Mouse (Mus musculus) neural tube, embryonic 13.5 days (tissue): ENCODE data around the gene Clrn3. TPM values are rescaled to one million over a fixed set of nuclear protein-coding genes. Genes with fewer than 3 reads are reported as not detected.
A peak's percentile ranks its signal among the peaks of the same experiment; 100 is the strongest.

ENCODE experiments used
- ATAC-seq: fragments of 200-750 bp; cut with Nextera tagmentation; 2 replicates; pipeline ENCODE4 v1.8.0; 2017; ENCODE audit warnings: low read depth, mild to moderate bottlenecking, moderate TSS enrichment, moderate library complexity
- H3K27ac ChIP-seq: fragments of 300-500 bp; sonication (generic); replicated peaks from 2 replicates; pipeline ENCODE4 v1.5.1; 2015; ENCODE audit warnings: moderate library complexity, mild to moderate bottlenecking, inconsistent platforms
- H3K27me3 ChIP-seq: fragments of 300-500 bp; sonication (generic); 2 replicates; pipeline ENCODE4 v1.6.1; 2015; ENCODE audit warnings: mild to moderate bottlenecking, inconsistent platforms
- H3K36me3 ChIP-seq: fragments of 300-500 bp; sonication (generic); 2 replicates; pipeline ENCODE4 v1.6.1; 2015; ENCODE audit warnings: mild to moderate bottlenecking, inconsistent platforms
- H3K4me1 ChIP-seq: fragments of 300-500 bp; sonication (generic); replicated peaks from 2 replicates; pipeline ENCODE4 v1.6.1; 2015; ENCODE audit warnings: inconsistent platforms
- H3K4me2 ChIP-seq: fragments of 300-500 bp; sonication (generic); 2 replicates; pipeline ENCODE4 v1.6.1; 2015; ENCODE audit warnings: inconsistent platforms, mild to moderate bottlenecking, moderate library complexity
- H3K4me3 ChIP-seq: fragments of 300-500 bp; sonication (generic); 2 replicates; pipeline ENCODE4 v1.5.1; 2015; ENCODE audit warnings: mild to moderate bottlenecking, inconsistent platforms
- H3K9ac ChIP-seq: fragments of 300-500 bp; sonication (generic); 2 replicates; pipeline ENCODE4 v1.6.1; 2015; ENCODE audit warnings: moderate library complexity, mild to moderate bottlenecking, inconsistent platforms
- H3K9me3 ChIP-seq: fragments of 300-500 bp; sonication (generic); 2 replicates; pipeline ENCODE4 v1.6.1; 2016; ENCODE audit warnings: inconsistent platforms
- WGBS: fragments of 180-500 bp; shearing (Covaris S2); methylation state at CpG from one replicate; pipeline ENCODE4 v1.1.7; 2015; 5-methylcytosine and 5-hydroxymethylcytosine counted together
- polyA plus RNA-seq: library from polyadenylated mRNA; unstranded; fragments of >200 nt; fragmentation: Nextera tagmentation; extraction: Ambion mirVana; gene quantifications from 2 replicates; pipeline ENCODE4 v1.2.1, GENCODE M21; 2015

The Clrn3 gene
- polyA plus RNA-seq, 1 experiment from 2014 or later, result not detected

DNA sequence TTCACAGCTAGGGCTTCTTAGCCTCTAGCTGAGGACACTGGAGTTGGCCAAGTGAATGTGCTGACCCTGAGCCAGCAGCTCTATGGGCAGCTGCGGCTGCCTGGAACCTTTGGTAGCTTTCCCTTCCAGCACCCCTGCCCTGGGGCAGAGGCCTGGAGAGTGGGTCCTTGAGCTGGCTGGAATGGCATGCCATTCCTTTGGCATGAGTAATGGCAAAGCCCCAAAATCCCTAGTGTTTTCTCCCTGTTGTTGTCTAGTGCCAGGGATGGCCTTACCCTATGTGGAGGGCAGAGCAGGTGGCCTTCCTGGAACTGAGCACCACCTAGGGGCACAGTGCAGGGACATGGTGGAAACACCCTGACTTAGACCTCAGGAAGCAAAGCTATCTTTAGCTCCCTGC, 23.1 kb upstream of the Clrn3 start:
- Histone ChIP-seq H3K9me3 (no peaks in the 10 kb centered on the region), H3K9ac (no peak overlapping the region), H3K36me3 (no peaks in the 10 kb centered on the region), H3K4me3 (no peak overlapping the region), H3K27me3 (no peaks in the 10 kb centered on the region), H3K27ac (no peak overlapping the region), H3K4me2 (no peak overlapping the region), H3K4me1 (peaks cover 26% of the 10 kb centered on the region)
- WGBS, result 65% methylated on average over 1 of the region's 1 CpGs
- ATAC-seq, result no peak

DNA sequence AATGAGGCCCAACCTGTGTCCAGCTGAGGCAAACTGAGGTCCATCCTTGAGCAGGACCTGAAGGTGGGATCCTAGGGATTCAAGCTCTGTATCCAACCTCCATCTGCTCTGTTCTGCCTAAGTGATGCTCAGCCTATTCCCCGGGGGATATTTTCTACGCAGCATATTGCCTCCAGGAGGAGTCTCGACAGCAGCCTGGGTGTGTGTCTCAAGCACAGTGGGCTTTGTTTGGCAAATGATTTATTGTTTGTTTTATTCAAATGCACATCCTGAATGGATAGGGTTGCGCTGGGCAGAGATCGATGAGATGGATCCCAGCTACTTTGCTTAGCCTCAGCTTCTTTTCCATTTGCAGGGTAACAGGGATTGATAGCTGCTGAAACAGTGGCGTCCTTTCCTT, 20.0 kb upstream of the Clrn3 start:
- no peaks in the 10 kb centered on the region for H3K9me3 ChIP-seq
- no peak overlapping the region for H3K4me2 ChIP-seq
- H3K9ac ChIP-seq, result peak overlapping the region; percentile 31; the same call in 1 of the 2 replicates
- peaks cover 26% of the 10 kb centered on the region for H3K4me1 ChIP-seq
- H3K4me3 ChIP-seq, result no peak overlapping the region
- H3K27me3 ChIP-seq, result no peaks in the 10 kb centered on the region
- H3K36me3 ChIP-seq, result no peaks in the 10 kb centered on the region
- peak; percentile 27; the same call in 1 of the 2 replicates for ATAC-seq
- WGBS, result 15% methylated on average over 6 of the region's 6 CpGs
- H3K27ac ChIP-seq, result peak overlapping the region; percentile 33; the same call in 1 of the 2 replicates

DNA sequence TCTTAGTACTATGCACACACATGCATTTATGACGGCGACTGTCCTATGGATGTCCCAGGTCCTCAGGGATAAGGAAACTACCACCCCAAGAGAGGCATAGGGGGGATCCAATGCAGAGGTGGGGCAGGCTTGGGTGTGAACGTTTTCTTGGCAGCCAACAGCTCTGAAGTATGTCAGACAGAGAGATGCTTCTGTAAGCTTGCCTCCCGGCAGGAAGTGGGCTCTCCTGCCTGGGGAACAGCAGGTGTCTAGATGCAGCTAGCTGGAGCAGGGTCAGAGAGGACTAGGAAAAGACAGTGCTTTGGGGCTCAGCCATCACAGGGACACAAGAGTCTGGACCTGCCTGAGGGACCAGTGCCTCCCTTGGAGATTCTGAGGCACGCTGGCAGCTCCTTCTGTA, 18.1 kb upstream of the Clrn3 start:
- Histone ChIP-seq H3K4me2 (no peak overlapping the region), H3K9me3 (no peaks in the 10 kb centered on the region), H3K36me3 (no peaks in the 10 kb centered on the region), H3K27me3 (peaks cover 2% of the 10 kb centered on the region; the same call in 1 of the 2 replicates), H3K4me1 (peaks cover 27% of the 10 kb centered on the region), H3K9ac (no peak overlapping the region), H3K4me3 (no peak overlapping the region), H3K27ac (no peak overlapping the region)
- no peak for ATAC-seq
- 50% methylated on average over 5 of the region's 5 CpGs for WGBS

DNA sequence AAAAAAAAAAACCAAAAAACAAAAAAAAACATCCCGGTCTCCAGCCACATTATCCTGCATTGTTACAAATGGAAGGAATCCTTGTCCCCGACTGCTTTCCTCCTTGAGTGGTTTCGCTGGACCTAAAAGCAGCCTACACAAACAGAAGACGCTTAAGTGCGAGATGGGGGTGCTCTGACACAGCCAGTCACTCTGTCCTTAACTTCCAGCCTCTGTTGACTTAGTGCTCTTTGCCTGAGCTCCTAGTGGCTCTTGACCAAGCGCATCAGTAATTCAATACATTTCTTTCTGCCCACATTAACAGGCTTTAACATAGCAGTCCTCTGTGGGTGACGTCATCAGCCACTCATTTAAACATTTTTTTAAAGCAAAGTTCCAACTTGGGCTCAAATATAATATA, 17.5 kb upstream of the Clrn3 start:
- 84% methylated on average over 7 of the region's 7 CpGs for WGBS
- Histone ChIP-seq H3K9ac (no peak overlapping the region), H3K27me3 (peaks cover 2% of the 10 kb centered on the region; the same call in 1 of the 2 replicates)

DNA sequence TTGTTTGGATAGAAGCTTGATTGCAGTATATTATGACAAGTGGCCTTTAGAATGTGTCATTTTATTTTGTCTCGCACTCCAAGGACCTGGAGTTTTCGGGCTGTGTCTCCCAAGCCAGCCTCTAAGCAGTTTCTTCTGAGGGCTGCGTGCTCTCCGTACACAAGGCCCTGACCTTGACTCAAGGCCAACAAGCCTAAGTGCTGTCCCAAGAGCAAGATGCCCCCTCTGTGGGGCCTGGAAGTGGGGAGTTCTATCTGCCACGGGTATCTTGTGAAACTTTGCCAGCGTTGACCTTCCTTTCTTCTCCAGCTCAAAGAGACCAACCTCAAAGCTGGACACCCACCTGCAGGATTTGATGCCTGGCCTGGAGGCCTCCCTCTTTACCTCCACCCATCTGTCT, 15.9 kb upstream of the Clrn3 start:
- ATAC-seq, result no peak
- H3K27ac ChIP-seq, result no peak overlapping the region
- 93% methylated on average over 6 of the region's 6 CpGs for WGBS

More for the DNA sequence above, 17.5 kb upstream of the Clrn3 start:
- no peak overlapping the region for H3K27ac ChIP-seq
- H3K9me3 ChIP-seq, result no peaks in the 10 kb centered on the region
- no peak overlapping the region for H3K4me2 ChIP-seq
- no peak for ATAC-seq
- no peaks in the 10 kb centered on the region for H3K36me3 ChIP-seq
- peaks cover 26% of the 10 kb centered on the region for H3K4me1 ChIP-seq
- H3K4me3 ChIP-seq, result no peak overlapping the region

DNA sequence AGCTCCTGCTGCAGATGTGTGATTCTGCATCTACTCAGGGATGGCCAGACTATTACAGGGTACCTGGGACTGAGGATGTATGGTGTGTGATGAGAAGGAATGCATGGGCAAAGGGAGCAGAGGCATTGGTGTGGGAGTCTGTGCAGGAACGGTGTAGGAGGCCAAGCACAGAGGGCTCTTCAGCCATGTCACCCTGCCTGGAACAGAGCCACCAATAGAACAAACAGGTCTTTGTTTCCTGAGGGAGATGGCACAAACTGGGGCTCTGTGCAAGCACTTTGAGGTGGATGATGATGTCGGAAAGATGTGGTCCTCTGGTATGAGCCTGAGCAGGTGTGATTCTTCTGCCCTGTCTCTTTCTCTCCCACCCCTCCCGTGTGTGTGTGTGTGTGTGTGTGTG, 14.6 kb upstream of the Clrn3 start:
- no peak overlapping the region for H3K9ac ChIP-seq
- no peak overlapping the region for H3K4me3 ChIP-seq
- H3K27ac ChIP-seq, result no peak overlapping the region
- H3K36me3 ChIP-seq, result no peaks in the 10 kb centered on the region
- H3K4me1 ChIP-seq, result peaks cover 21% of the 10 kb centered on the region
- no peaks in the 10 kb centered on the region for H3K9me3 ChIP-seq
- ATAC-seq, result no peak
- H3K27me3 ChIP-seq, result peaks cover 22% of the 10 kb centered on the region
- H3K4me2 ChIP-seq, result no peak overlapping the region
- WGBS, result 60% methylated on average over 3 of the region's 3 CpGs

More for the DNA sequence above, 15.9 kb upstream of the Clrn3 start:
- no peaks in the 10 kb centered on the region for H3K9me3 ChIP-seq
- H3K4me3 ChIP-seq, result no peak overlapping the region
- H3K4me1 ChIP-seq, result peaks cover 22% of the 10 kb centered on the region
- H3K9ac ChIP-seq, result no peak overlapping the region
- no peak overlapping the region for H3K4me2 ChIP-seq
- H3K36me3 ChIP-seq, result no peaks in the 10 kb centered on the region
- H3K27me3 ChIP-seq, result peaks cover 9% of the 10 kb centered on the region

DNA sequence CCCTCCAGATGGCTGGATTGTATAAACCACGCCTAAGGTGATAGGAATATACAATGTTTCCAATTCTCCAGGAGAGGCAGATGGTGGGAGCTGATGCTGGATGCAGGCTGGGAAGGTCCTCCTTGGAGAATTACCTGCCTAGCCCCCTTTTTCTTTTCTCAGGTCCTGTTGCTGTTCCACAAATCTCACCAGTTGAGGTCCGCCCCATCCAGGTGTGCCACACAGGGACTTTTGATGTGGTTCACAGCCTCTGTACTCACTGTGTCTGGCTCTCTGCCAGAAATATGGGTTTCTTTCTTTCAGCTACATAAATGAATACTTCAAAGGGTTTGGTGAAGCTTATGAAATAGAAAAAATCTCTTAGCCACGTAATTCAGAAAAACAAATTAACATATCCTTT, 13.8 kb upstream of the Clrn3 start:
- WGBS, result 80% methylated on average over 3 of the region's 3 CpGs
- no peak overlapping the region for H3K27ac ChIP-seq
- no peak overlapping the region for H3K4me3 ChIP-seq
- H3K36me3 ChIP-seq, result no peaks in the 10 kb centered on the region
- no peak overlapping the region for H3K4me2 ChIP-seq
- no peak for ATAC-seq
- H3K9ac ChIP-seq, result no peak overlapping the region
- no peaks in the 10 kb centered on the region for H3K9me3 ChIP-seq
- peaks cover 23% of the 10 kb centered on the region for H3K27me3 ChIP-seq
- peaks cover 15% of the 10 kb centered on the region for H3K4me1 ChIP-seq

DNA sequence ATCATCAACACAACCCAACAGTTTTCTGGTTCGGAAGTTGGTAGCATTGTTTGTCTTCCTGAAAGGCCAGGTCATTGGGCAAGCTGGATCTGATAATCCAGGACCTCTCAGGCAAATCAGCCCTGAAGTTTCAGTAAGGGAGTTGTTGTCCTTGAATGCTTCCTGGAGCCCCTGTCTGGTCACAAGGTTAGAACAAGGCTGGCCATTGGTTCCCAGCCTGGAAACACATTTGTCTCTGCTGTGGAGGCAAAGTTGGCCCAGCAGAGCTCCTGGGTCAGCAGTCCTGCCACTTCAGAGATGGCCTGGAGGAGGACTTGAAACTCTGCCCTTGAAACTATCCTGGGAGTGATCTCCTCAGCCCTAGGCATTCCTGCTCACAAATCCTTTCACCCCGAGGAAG, 11.0 kb upstream of the Clrn3 start:
- Histone ChIP-seq H3K9me3 (no peaks in the 10 kb centered on the region), H3K4me3 (no peak overlapping the region), H3K4me1 (peaks cover 15% of the 10 kb centered on the region), H3K9ac (no peak overlapping the region), H3K27ac (no peak overlapping the region), H3K36me3 (no peaks in the 10 kb centered on the region), H3K27me3 (peaks cover 23% of the 10 kb centered on the region), H3K4me2 (peak overlapping the region; percentile 87)
- WGBS, result 90% methylated on average over 2 of the region's 2 CpGs
- no peak for ATAC-seq

DNA sequence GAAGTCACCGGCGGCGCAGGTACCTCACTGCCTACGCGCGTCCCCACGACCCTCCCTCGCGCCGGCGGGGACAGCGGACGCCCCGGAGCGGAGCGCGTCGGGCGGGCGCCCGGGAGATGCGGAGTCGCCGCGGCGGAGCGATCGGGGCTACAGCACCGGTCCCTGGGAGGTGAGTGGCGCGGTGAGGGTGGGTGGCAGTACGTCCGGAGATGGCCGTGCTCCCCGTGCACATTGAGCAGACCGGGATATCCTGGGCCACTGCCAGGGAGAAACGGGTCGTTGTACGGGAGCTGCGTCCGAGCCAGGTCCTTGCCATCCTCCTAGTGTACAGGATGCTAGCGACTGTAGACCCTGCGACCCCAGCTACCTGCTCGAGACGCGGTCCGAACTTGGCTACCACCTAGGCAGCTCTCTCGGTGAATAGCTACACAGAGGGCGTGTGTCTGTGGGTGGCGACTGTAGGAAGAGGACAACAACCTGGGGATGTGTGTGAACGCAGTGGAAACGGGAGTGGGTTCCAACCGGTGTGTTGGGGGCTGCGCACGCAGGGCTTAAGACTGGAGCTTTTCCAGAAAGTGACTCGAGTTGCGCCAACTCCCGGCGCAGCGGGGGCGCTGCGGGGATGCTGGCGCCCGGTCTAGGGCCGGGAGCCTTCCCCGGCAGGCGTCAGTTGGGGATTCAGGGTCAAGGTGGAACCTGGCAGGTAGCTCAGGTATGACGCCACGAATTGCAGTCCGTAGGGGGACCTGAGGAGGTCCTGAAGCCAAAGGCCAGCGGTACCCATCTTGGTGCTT, 9.7 kb upstream of the Clrn3 start:
- peak overlapping the region; percentile 72 for H3K4me3 ChIP-seq
- H3K4me2 ChIP-seq, result peak overlapping the region; percentile 87
- peak; percentile 82 for ATAC-seq
- peaks cover 15% of the 10 kb centered on the region for H3K4me1 ChIP-seq
- H3K27me3 ChIP-seq, result peaks cover 23% of the 10 kb centered on the region
- H3K9ac ChIP-seq, result peak overlapping the region; percentile 79
- H3K9me3 ChIP-seq, result no peaks in the 10 kb centered on the region
- under 1% methylated on average over 71 of the region's 71 CpGs for WGBS
- peak overlapping the region; percentile 83 for H3K27ac ChIP-seq
- H3K36me3 ChIP-seq, result no peaks in the 10 kb centered on the region

DNA sequence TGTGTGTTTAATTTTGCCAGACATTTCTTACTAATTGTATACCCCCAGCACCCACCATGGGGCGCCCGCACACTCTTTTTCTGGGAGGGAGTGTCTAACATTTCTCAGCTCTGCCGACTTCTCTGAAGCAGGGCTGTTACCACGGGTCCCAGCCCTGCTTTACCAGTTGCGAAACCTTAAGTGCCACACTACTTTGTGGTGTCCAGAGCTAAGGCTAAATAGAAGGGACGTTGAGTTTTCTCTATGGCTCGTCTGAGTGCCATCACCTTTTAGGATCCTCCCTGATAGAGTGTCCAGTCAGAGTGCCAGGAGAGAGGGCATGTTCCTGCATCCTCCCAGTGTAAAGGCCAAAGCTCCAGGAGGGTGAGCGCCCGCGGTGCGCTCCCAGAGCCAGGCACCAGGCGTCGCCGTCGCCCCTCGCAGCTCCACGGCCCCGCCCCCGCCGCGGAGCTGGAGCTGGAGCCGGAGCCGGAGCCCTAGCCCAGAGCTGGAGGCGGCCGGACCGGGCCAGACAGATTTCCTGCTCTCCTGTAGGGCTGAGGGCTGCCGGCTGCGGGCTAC, 9.0 kb upstream of the Clrn3 start, which contains the start of gene Ptpre:
TSS of gene Ptpre (plus strand) at position 141 of the 561 bp plus-strand sequence.
- peaks cover 11% of the 10 kb centered on the region for H3K4me1 ChIP-seq
- H3K27me3 ChIP-seq, result peaks cover 20% of the 10 kb centered on the region
- WGBS, result 6% methylated on average over 28 of the region's 28 CpGs
- H3K36me3 ChIP-seq, result no peaks in the 10 kb centered on the region
- peak within 1 kb of the TSS; percentile 72 for H3K4me3 ChIP-seq
- no peaks in the 10 kb centered on the region for H3K9me3 ChIP-seq
- H3K4me2 ChIP-seq, result peak within 1 kb of the TSS; percentile 87
- H3K9ac ChIP-seq, result peak within 1 kb of the TSS; percentile 79
- peak within 1 kb of the TSS; percentile 83 for H3K27ac ChIP-seq
- ATAC-seq, result peak; percentile 97

DNA sequence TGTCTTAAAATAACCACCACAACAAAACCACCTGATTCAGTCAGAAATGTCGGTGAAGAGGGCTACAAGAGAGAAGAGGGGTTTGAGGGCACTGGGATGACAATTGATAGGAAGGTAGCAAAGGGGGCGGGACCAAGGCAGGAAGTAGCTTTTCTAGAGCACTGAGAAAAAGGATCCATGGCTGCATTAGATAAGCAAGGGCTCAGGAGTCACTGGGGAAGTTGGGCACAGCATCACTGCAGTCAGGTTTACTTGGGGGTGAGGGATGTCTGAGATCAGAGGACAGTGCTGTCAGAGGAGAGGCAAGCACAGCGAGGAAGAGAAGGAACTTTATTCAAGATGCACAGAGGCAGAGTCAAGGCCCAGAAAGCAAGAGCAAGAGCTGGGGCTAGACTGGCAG, 7.5 kb upstream of the Clrn3 start:
- Histone ChIP-seq H3K36me3 (no peaks in the 10 kb centered on the region), H3K27me3 (peaks cover 20% of the 10 kb centered on the region), H3K9ac (no peak overlapping the region), H3K9me3 (no peaks in the 10 kb centered on the region), H3K27ac (no peak overlapping the region), H3K4me2 (no peak overlapping the region), H3K4me3 (no peak overlapping the region), H3K4me1 (peaks cover 11% of the 10 kb centered on the region)
- WGBS, result 86% methylated on average over 3 of the region's 3 CpGs
- no peak for ATAC-seq

DNA sequence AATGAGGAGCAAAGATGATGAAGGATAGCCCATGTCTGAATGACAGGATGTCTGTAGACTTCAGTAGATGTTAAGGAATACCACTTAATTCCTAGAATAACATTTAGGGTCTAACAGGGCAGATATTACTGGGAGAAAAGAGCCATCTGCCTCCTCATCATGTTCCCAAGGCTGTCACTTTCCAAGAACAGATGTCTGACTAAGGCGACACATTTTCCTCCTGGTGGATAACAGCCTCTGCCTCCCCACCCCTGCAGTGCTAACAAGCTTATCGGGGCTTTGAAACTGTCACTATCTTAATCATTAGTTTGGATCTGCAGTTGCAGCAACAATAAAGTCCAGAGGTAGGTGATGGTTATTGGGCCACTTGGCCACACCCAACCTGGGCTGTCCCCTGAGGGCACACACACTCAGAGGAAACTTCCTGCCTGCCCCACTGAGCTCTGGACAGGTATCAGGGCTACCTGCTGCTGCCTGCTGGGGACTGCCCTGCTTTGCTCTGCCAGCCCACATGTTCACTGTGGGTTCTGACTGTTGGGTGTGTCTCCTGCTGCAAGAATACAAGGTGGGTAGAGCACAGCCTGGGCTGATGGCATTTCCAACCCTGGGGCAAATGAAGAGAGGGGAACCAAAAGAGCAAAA, 6.2 kb upstream of the Clrn3 start:
- H3K27ac ChIP-seq, result no peak overlapping the region
- WGBS, result 55% methylated on average over 2 of the region's 2 CpGs
- H3K27me3 ChIP-seq, result peaks cover 17% of the 10 kb centered on the region
- no peak overlapping the region for H3K4me2 ChIP-seq
- peaks cover 11% of the 10 kb centered on the region for H3K4me1 ChIP-seq
- no peak overlapping the region for H3K9ac ChIP-seq
- ATAC-seq, result no peak
- no peaks in the 10 kb centered on the region for H3K36me3 ChIP-seq
- H3K9me3 ChIP-seq, result no peaks in the 10 kb centered on the region
- no peak overlapping the region for H3K4me3 ChIP-seq
